Mouse (Mus musculus): ENCODE measurements around the gene Med11. TPM values are rescaled to one million over a fixed set of nuclear protein-coding genes. Genes with fewer than 3 reads are reported as not detected.

Gene Med11
- 40.9 and 46.0 TPM in 2 replicates for polyA plus RNA-seq (2014; fragmentation: Nextera tagmentation; extraction: Ambion mirVana)

- peak within 1 kb of the TSS; percentile 66 for H3K4me3 ChIP-seq (ENCODE audit: low read depth, low read length)
- peaks cover 2% of the 10 kb centered on the region; the same call in 1 of the 2 replicates for H3K4me1 ChIP-seq (replicated peaks; ENCODE audit: control insufficient read depth, insufficient read depth, low read length)
- H3K9ac ChIP-seq (ENCODE audit: low read length) = peak within 1 kb of the TSS; percentile 78
- peak; percentile 97 for DNase-seq (ENCODE audit: low spot score)
- WGBS = under 1% methylated on average over 46 of the region's 46 CpGs
- ATAC-seq (replicated peaks; ENCODE audit: low FRiP score) = peak; percentile 96
- H3K27ac ChIP-seq (ENCODE audit: low read depth, low read length) = peak within 1 kb of the TSS; percentile 92
- H3K4me2 ChIP-seq (ENCODE audit: low read depth, low read length, severe bottlenecking) = peak within 1 kb of the TSS; percentile 69
- H3K27me3 ChIP-seq (ENCODE audit: control insufficient read depth, insufficient read depth, low read length) = no peaks in the 10 kb centered on the region
- H3K9me3 ChIP-seq (ENCODE audit: control insufficient read depth, low read length) = no peaks in the 10 kb centered on the region
- H3K36me3 ChIP-seq (ENCODE audit: control insufficient read depth, insufficient read depth, low read length) = no peaks in the 10 kb centered on the region; the same call in 1 of the 2 replicates
Measured at GRCm38 (mm10) chr11:70451797-70452498, at the start of gene Med11. Med11 (plus strand) TSS chr11:70451919.

- DNase-seq (ENCODE audit: low spot score) = no peak
- 94% methylated on average over 2 of the region's 2 CpGs for WGBS
Measured at GRCm38 (mm10) chr11:70403598-70403997, 48.1 kb upstream of the Med11 start.

GRCm38 (mm10) chr11:70409594-70410296 lies 42.0 kb upstream of the Med11 start, which contains the start of gene Pelp1:
Pelp1 (minus strand) TSS chr11:70410031.
- no peaks in the 10 kb centered on the region for H3K27me3 ChIP-seq (ENCODE audit: control insufficient read depth, insufficient read depth, low read length)
- peak; percentile 99 for DNase-seq (ENCODE audit: low spot score)
- peak within 1 kb of the TSS; percentile 89 for H3K4me3 ChIP-seq (ENCODE audit: low read depth, low read length)
- H3K4me1 ChIP-seq (replicated peaks; ENCODE audit: control insufficient read depth, insufficient read depth, low read length) = no peaks in the 10 kb centered on the region; the same call in none of the 2 replicates
- peak within 1 kb of the TSS; percentile 78 for H3K4me2 ChIP-seq (ENCODE audit: low read depth, low read length, severe bottlenecking)
- under 1% methylated on average over 59 of the region's 59 CpGs for WGBS
- peaks cover 3% of the 10 kb centered on the region; the same call in 1 of the 2 replicates for H3K36me3 ChIP-seq (ENCODE audit: control insufficient read depth, insufficient read depth, low read length)
- peak within 1 kb of the TSS; percentile 54; the same call in 1 of the 2 replicates for H3K27ac ChIP-seq (ENCODE audit: low read depth, low read length)
- H3K9me3 ChIP-seq (ENCODE audit: control insufficient read depth, low read length) = no peaks in the 10 kb centered on the region
- peak within 1 kb of the TSS; percentile 95 for H3K9ac ChIP-seq (ENCODE audit: low read length)
- peak; percentile 98 for ATAC-seq (replicated peaks; ENCODE audit: low FRiP score)

More at GRCm38 (mm10) chr11:70403598-70403997, 48.1 kb upstream of the Med11 start:
- no peak for ATAC-seq (replicated peaks; ENCODE audit: low FRiP score)
- no peaks in the 10 kb centered on the region for H3K9me3 ChIP-seq (ENCODE audit: control insufficient read depth, low read length)
- H3K4me1 ChIP-seq (replicated peaks; ENCODE audit: control insufficient read depth, insufficient read depth, low read length) = no peaks in the 10 kb centered on the region; the same call in none of the 2 replicates
- H3K27me3 ChIP-seq (ENCODE audit: control insufficient read depth, insufficient read depth, low read length) = no peaks in the 10 kb centered on the region
- H3K27ac ChIP-seq (ENCODE audit: low read depth, low read length) = no peak overlapping the region
- H3K36me3 ChIP-seq (ENCODE audit: control insufficient read depth, insufficient read depth, low read length) = peaks cover 12% of the 10 kb centered on the region; the same call in 1 of the 2 replicates
- H3K9ac ChIP-seq (ENCODE audit: low read length) = no peak overlapping the region
- no peak overlapping the region for H3K4me2 ChIP-seq (ENCODE audit: low read depth, low read length, severe bottlenecking)
- no peak overlapping the region for H3K4me3 ChIP-seq (ENCODE audit: low read depth, low read length)

- Histone ChIP-seq H3K36me3 (ENCODE audit: control insufficient read depth, insufficient read depth, low read length) (peaks cover 2% of the 10 kb centered on the region; the same call in 1 of the 2 replicates), H3K9ac (ENCODE audit: low read length) (peak overlapping the region; percentile 95), H3K4me1 (replicated peaks; ENCODE audit: control insufficient read depth, insufficient read depth, low read length) (no peaks in the 10 kb centered on the region; the same call in none of the 2 replicates), H3K27me3 (ENCODE audit: control insufficient read depth, insufficient read depth, low read length) (no peaks in the 10 kb centered on the region), H3K27ac (ENCODE audit: low read depth, low read length) (no peak overlapping the region), H3K4me3 (ENCODE audit: low read depth, low read length) (peak overlapping the region; percentile 89), H3K4me2 (ENCODE audit: low read depth, low read length, severe bottlenecking) (peak overlapping the region; percentile 78), H3K9me3 (ENCODE audit: control insufficient read depth, low read length) (no peaks in the 10 kb centered on the region)
- DNase-seq (ENCODE audit: low spot score) (no peak), ATAC-seq (replicated peaks; ENCODE audit: low FRiP score) (no peak)
- 61% methylated on average over 6 of the region's 6 CpGs for WGBS
Measured at GRCm38 (mm10) chr11:70410297-70410643, 41.4 kb upstream of the Med11 start.

GRCm38 (mm10) chr11:70412591-70412990 lies 39.1 kb upstream of the Med11 start:
- no peak overlapping the region for H3K4me3 ChIP-seq (ENCODE audit: low read depth, low read length)
- no peak overlapping the region for H3K27ac ChIP-seq (ENCODE audit: low read depth, low read length)
- no peak overlapping the region for H3K9ac ChIP-seq (ENCODE audit: low read length)
- WGBS = 75% methylated on average over 5 of the region's 5 CpGs
- no peaks in the 10 kb centered on the region for H3K9me3 ChIP-seq (ENCODE audit: control insufficient read depth, low read length)
- no peak overlapping the region for H3K4me2 ChIP-seq (ENCODE audit: low read depth, low read length, severe bottlenecking)
- no peaks in the 10 kb centered on the region for H3K36me3 ChIP-seq (ENCODE audit: control insufficient read depth, insufficient read depth, low read length)
- H3K27me3 ChIP-seq (ENCODE audit: control insufficient read depth, insufficient read depth, low read length) = no peaks in the 10 kb centered on the region
- ATAC-seq (replicated peaks; ENCODE audit: low FRiP score) (no peak), DNase-seq (ENCODE audit: low spot score) (no peak)
- H3K4me1 ChIP-seq (replicated peaks; ENCODE audit: control insufficient read depth, insufficient read depth, low read length) = no peaks in the 10 kb centered on the region; the same call in none of the 2 replicates

GRCm38 (mm10) chr11:70413961-70414360 lies 37.8 kb upstream of the Med11 start:
- ATAC-seq (replicated peaks; ENCODE audit: low FRiP score) = no peak
- DNase-seq (ENCODE audit: low spot score) = peak; percentile 85
- Histone ChIP-seq H3K27me3 (ENCODE audit: control insufficient read depth, insufficient read depth, low read length) (no peaks in the 10 kb centered on the region), H3K4me2 (ENCODE audit: low read depth, low read length, severe bottlenecking) (no peak overlapping the region), H3K4me1 (replicated peaks; ENCODE audit: control insufficient read depth, insufficient read depth, low read length) (no peaks in the 10 kb centered on the region; the same call in 1 of the 2 replicates), H3K36me3 (ENCODE audit: control insufficient read depth, insufficient read depth, low read length) (no peaks in the 10 kb centered on the region), H3K9me3 (ENCODE audit: control insufficient read depth, low read length) (no peaks in the 10 kb centered on the region), H3K27ac (ENCODE audit: low read depth, low read length) (no peak overlapping the region), H3K4me3 (ENCODE audit: low read depth, low read length) (no peak overlapping the region), H3K9ac (ENCODE audit: low read length) (no peak overlapping the region)
- 22% methylated on average over 3 of the region's 3 CpGs for WGBS

GRCm38 (mm10) chr11:70418199-70418598 lies 33.5 kb upstream of the Med11 start:
- Histone ChIP-seq H3K27ac (ENCODE audit: low read depth, low read length) (no peak overlapping the region), H3K4me2 (ENCODE audit: low read depth, low read length, severe bottlenecking) (no peak overlapping the region), H3K9me3 (ENCODE audit: control insufficient read depth, low read length) (no peaks in the 10 kb centered on the region), H3K4me3 (ENCODE audit: low read depth, low read length) (no peak overlapping the region), H3K27me3 (ENCODE audit: control insufficient read depth, insufficient read depth, low read length) (no peaks in the 10 kb centered on the region), H3K9ac (ENCODE audit: low read length) (no peak overlapping the region), H3K4me1 (replicated peaks; ENCODE audit: control insufficient read depth, insufficient read depth, low read length) (no peaks in the 10 kb centered on the region), H3K36me3 (ENCODE audit: control insufficient read depth, insufficient read depth, low read length) (no peaks in the 10 kb centered on the region)
- 67% methylated on average over 4 of the region's 4 CpGs for WGBS
- ATAC-seq (replicated peaks; ENCODE audit: low FRiP score) (no peak), DNase-seq (ENCODE audit: low spot score) (no peak)

- no peaks in the 10 kb centered on the region for H3K4me1 ChIP-seq (replicated peaks; ENCODE audit: control insufficient read depth, insufficient read depth, low read length)
Measured at GRCm38 (mm10) chr11:70419486-70419885, 32.2 kb upstream of the Med11 start.

More at GRCm38 (mm10) chr11:70419486-70419885, 32.2 kb upstream of the Med11 start:
- DNase-seq (ENCODE audit: low spot score) (no peak), ATAC-seq (replicated peaks; ENCODE audit: low FRiP score) (no peak)
- Histone ChIP-seq H3K9ac (ENCODE audit: low read length) (no peak overlapping the region), H3K27me3 (ENCODE audit: control insufficient read depth, insufficient read depth, low read length) (no peaks in the 10 kb centered on the region), H3K27ac (ENCODE audit: low read depth, low read length) (no peak overlapping the region), H3K9me3 (ENCODE audit: control insufficient read depth, low read length) (no peaks in the 10 kb centered on the region), H3K4me2 (ENCODE audit: low read depth, low read length, severe bottlenecking) (no peak overlapping the region), H3K4me3 (ENCODE audit: low read depth, low read length) (no peak overlapping the region), H3K36me3 (ENCODE audit: control insufficient read depth, insufficient read depth, low read length) (no peaks in the 10 kb centered on the region)
- WGBS = 83% methylated on average over 5 of the region's 5 CpGs
